Mouse (Mus musculus) cerebellum, postnatal 14 days (tissue): ENCODE measurements at regions not wholly inside any gene's neighbourhood (a gene's known extent, or its start where the extent isn't known, plus 50 kb on each side); places are given as distances from the start of the nearest gene placed in this dataset.
A peak's percentile ranks its signal among the peaks of the same experiment; 100 is the strongest.

Experiments used
- DNase-seq, 2 experiments: peaks; one replicate each; pipeline ENCODE4 v3.0.0; 2021; ENCODE audit warnings: mixed read lengths in 2 of 2

DNA sequence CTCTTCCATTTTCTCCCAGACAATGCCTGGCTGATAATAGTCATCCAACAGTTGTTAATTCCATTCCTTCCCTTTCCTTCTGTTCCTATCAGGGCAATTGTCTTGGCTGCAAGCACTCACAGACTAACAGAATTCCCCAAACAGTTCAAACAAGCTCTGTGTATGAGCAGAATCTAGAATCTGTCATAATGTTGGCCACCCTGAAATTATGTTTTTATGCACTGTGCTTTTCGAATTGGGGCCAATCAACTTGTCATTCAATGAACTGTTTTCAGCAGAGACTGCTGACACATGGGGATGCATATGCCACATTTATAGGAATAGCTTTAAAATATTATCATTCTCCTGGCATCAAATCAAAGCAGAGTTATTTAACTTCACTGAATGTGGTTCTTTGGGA is 235.8 kb upstream of the Tmtc4 start:
- DNase-seq = no peak

DNA sequence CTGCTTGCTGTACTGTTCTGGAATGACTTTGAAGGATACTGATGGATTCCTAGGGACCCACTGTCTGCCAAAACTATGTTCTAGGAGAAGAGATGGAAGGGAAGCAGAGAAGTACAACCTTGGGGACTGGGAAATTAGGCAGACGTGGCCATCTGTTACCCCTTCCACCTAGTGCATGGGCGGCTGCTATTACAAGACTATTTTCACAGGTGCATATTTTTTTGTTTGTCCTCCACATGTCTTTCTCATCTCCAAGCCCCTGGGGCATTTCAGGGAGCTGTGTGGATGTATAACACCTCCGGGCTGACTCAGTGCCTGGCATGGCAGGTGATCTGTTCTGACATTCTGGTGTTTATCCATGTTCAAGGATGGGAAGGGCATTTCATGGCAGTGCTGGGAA is 226.4 kb upstream of the Tmtc4 start:
- peak in 1 of 2 experiments; percentile 24 for DNase-seq

DNA sequence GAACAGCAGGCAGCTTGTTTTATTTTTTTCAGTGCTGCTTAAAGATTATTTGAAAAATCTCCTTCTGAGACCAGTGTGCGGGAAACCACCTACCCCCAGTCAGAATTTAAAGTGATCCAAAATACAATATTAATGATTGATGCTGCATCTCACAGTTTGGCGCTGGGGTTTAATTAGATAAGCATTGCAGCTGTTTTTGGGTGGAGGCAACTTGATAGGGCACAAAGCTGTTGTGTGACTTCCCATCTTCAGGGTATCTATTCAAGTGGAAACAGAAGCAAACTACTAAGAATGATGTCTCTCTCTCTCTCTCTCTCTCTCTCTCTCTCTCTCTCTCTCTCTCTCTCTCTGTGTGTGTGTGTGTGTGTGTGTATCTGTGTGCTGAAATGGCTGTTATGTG is 219.0 kb upstream of the Tmtc4 start:
- no peak for DNase-seq

DNA sequence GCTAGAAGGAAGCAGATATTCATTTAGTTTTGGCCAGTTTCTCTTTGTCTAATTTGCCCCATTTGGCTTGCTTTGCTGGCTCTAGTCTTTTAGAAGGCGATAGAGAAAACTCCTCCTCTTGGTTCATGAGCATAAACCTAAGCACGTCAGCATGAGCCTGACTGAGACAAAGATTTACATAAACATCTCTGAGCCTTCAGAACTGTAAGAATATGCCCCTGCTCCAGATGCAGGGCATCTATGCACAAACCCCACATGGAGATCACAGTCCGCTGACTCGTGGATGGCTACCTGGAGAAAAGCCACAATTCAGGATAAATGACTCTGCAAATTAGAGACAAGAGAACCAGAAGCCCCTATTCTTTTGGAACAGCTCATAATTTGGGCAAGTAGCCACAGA is 218.5 kb upstream of the Tmtc4 start:
- DNase-seq = peak; percentile 47 to 62

DNA sequence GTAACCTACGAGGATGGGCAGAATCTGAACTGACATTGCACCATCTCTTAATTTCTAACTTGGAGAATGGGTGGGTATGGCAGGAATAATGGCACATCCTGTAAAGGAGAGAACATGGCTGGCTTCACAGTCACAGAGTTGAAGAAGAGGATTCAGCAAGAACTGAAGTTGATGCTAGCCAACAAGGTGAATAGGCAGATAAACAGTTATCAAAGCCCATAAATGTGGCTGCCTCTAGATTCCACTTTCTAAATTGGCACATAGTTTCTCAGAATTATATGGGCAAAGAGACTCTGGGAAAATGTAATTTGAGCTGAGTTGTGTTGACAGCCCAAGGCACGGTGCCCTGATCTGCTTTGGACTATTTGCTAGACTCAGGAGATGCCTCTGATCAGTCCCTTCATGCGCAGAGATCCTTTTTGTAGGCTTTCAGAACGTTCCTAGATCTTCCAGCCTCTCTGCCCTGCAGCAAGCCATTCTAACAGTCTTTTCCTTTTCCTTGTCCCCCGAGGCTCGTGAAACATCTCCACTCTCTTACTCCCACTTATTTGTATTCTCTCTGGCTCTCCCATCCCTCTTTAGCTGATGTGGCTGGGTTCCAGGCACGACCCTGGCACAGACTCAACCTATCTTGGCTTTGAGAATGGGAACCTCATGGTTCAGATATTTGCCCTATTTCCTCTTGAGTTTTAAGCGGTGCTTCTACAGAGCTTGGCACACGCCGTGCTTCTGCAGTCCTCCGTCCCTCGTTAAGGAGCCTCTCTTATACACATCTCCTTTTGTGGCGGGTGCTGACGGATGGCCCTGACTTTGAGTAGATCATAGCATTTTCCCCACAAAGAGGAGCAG is 217.8 kb upstream of the Tmtc4 start:
- peak; percentile 96 to 98 for DNase-seq

DNA sequence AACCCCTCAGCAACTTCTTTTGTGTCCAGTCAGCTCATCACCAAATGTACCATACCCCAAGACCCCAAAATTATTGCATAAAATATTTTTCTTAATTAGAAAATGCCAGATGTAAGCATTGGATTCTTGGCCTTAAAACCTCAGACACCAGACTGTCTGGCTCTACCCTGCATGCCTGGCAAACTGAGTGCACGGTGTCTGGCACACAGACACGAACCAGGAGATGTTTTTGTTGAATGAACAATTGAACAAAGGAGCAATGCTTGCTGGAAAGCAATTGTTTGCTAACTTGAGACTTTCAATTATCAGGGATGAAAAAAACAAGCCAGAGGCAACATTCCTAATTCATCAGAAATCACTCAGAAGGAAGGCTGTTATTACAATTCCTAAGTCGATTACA is 215.3 kb upstream of the Tmtc4 start:
- DNase-seq = peak; percentile 38 to 58

DNA sequence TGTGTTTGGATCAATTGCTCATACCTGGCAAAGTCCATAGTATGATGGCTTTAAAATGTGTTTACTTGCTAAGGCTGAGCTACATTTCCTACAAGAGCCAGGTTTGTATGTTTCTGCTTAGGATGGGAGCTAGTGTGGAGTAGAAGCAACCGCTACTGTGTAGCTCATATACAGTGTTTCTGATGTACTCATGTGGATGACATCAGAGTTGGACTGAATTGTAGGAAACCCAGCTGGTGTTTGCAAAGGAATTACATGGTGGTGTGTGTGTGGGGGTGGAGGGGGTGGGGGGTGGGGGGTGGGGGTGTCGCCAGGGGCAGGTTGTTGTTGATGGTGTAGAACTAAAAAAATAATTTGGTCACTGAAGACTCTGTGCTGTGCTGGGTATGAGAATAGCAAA is 208.7 kb upstream of the Tmtc4 start:
- DNase-seq = no peak

DNA sequence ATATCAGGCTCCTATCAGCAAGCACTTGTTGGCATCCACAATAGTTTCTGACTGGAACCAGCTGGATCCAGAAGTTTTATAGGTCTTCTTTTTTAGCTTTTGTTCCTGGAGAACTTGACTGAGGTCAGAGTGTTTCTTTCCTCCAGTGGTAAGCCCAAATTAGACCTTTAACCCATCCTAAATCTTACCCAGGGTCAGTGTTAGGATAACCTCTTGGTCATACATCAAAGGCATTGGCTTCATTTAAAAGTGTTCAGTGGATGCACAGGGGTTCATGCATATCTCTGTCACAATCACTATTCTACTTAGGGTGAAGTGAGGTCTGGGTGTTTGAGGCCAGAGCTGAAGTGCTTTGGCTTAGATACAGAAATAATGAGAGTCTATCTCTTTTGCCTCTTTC is 206.9 kb upstream of the Tmtc4 start:
- no peak for DNase-seq

DNA sequence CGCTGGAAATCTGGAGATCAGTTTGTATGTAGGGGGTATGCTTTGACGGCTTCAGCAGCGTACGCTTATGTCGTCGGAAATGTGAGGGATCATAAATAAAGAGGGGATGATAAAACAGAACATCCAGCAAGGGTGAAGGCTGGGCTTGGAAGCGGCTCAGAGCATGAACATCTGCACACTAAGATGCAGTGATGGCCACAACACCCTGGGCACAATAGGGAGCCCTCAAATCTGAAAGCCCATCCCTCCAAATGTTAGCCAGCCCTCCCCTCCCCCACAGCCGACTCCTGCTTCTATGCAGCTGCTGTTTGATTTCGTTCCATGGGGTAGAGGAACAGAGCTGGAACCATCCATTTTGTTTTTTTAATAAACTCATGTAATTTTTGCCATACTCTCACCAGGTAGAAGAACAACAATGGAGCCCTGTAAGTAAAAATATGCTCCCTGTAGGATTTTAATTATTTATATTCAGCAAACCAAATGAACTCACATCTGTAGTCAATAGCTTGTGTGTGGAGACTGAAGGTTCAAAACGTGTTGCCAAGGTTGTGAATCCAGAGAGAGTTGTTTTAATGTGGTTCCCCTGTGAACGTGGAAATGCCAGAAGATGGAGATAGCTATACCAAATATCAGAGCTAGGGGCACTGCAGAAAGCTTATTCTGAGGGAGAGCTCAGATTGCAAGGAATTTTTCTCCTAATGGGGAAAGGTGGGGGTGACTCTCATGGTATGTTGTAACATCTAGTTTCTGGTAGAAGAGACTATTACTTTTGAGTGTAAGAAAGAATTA is 203.6 kb upstream of the Tmtc4 start:
- DNase-seq = peak in 1 of 2 experiments; percentile 12

DNA sequence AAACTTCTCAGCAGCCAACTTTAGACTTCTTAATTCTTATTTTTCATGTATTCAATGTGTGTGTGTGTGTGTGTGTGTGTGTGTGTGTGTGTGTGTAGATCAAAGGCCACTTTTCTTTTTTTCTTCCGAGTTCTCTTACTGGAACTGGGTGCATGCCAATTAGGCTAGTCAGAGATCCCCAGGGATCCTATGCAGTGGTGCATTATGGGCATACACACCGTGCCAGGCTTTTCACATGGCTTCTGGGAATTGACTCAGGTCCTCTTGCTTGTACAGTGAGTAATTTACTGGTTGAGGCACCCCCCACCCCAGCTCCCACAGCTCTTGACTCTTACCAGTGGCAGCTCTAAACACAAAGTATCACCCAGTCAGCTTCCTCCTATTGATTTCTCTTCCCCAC is 189.3 kb upstream of the Tmtc4 start:
- DNase-seq = peak; percentile 18 to 24

DNA sequence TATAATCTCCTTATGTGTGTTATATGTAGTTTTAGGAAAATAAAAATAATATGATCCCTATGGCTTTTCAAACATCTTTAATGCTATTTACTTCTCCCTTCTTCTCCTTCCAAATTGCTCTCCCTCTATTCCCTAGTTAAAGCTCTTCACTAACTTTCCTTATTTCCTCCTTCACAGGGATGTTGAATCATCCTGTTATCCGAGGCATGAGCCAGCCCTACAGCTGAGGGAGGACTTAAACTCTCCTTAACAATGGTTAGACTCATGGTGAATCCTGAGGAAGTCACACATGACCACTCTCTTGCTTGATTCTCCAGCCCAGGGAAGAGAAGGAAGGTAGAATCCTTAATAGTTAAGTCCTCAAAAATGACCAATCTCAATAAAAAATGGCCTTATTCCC is 188.0 kb upstream of the Tmtc4 start:
- DNase-seq = no peak

DNA sequence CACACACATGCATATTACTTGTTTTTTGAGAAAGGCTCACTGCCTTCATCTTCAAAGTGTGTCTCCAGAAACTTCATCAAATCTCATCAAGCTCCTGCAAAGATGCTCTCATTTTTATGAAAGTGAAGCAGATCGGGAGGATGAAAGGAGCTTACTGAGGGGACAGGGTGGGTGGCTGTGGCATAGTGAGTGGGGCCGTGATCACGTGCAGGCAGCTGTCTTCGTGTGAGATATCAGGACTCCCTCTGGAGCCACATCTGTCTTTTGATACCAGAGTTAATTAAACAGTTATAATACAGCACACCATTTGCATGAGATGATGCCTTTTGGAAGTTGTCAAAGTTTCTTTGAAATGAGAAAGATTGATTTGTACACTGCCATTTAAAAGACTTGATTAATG is 180.0 kb upstream of the Tmtc4 start:
- DNase-seq = no peak

DNA sequence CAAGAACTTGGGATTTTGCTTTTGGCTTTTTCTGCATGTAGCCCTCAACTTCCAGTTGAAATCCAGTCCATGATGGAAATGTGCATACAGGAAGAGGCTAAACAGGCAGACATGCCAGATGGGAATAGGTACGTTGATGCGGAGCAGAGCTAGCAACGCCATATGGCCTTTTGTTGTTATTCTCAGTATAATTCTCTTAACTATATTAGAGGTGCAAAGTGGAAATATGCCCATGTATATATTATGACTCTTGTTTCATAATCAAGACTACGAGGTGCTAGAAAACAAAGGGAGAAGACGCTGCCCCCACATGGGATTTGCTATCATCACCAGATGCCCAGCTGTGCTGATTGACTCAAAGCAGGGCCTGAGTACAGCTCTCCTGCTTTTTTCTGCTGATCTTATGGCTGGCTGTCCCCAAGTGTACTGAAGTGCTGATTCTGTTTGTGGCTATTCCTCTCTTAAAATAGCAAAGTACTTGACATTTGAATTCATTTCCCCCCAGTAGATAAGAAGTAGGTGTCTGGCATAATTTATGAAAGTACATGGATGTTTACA is 159.7 kb upstream of the Tmtc4 start:
- peak in 1 of 2 experiments; percentile 6 for DNase-seq

DNA sequence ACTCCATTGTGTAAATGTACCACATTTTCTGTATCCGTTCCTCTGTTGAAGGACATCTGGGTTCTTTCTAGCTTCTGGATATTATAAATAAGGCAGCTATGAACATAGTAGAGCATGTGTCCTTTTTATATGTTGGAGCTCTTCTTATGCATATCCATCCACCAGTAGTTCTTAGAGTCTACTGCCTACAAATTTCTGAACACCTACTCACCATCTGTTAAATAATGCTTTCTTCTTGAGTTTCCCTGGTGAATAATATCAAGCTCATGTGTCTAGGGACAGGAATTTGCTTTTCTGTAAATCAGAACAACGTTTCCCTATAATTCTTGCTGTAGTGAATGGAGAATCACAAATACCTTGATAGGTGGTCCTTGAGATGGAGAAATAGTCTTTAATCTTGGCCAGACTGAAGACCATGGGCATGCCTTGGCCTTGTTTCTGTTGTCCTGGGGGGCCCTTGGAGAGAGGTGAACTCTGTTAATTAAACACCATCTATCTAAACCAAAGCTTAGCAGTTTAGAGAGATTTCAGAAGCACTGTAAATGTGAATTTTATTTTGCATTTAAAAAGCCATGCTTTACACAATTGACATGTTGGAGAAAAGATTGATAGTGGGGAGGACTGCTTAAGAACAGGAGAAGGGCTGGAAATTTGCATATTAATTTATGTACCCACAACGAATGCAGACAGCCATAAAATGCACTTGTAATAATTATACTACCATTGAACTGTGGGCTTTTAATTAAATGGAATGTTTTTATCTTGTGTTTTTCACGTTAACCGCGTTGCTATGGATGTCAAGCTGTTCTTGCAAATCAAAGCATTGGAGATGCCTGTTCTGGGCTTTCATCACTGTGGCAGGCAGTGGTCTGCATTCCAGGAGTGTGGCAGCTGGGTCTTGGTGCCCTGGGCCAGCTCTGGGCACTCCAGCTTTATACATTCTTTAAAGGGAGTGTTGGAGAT is 155.2 kb upstream of the Tmtc4 start:
- DNase-seq = no peak

DNA sequence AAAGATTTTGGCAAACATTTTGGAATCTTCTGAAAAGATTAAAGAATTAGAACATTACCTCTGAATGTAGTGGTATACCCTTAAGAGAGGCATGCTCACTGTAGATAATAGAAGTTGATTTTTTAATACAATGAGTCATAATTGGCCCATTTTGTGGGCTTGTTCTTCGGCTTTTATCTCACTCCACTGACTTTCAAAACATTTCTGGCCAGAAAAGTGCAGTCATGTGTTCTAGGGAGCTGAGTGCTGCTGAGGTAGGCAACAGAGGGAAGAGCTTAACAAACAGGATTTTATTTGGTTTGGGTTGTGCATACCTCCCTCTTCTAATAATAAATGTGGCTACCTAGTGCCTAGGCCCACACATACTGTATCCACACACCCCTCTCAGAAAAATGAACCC is 150.1 kb upstream of the Tmtc4 start:
- DNase-seq = no peak

DNA sequence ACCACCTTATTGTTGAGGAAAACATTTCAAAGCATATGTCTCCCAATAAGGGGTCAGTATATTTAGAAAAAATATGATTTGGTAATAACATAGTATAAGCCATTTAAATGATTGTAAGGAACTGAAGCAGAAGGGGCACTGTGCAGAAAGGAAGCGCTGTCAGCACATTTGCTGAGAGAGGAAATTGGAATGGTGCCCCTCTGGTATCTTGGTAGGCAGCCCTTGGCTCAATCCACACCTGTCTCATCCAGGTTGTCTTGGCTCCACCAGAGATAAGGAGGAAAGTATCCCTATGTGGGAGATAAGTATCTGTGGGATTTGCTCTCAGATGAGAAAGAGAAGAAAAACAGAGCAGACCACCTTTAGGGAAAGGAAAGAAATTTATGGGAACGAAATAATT is 136.5 kb upstream of the Tmtc4 start:
- DNase-seq = peak; percentile 65 to 78

DNA sequence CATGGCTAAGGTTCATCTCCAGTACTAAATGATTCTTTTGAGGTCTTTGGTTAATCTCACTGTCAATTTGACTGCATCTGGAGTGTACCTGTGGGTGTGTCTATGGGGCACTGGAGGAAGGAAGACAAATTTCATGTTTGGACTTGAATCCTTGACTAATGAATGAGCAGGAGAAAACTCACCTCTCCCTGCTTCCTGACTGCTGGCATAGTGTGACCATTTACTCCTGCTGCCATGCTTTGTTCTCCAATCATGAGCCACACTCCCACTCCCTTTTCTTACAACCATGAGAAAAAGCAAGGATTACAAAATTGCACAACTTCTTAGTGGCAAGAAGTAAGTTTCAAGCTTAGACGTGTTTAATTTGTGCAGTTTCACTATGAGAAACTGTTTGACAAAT is 132.5 kb upstream of the Tmtc4 start:
- DNase-seq = no peak

DNA sequence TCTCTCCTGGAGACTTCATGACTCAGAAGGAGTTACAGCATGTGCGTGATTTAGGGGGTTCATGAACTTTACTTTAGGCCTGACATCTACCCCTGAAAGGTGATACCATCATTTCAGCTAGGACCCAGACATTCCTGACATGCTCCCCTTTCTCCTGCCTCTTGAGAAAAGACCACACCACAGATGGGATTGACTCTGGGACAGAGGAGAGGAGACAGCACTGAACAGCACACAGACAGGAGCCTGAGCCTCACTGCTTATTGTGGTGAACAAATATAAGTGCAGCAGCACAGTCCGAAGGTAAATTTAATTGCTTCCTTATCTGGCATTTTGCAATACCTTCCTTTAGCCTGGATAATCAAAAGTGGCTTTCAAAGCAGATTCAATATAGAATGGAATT is 126.7 kb upstream of the Tmtc4 start:
- no peak for DNase-seq

DNA sequence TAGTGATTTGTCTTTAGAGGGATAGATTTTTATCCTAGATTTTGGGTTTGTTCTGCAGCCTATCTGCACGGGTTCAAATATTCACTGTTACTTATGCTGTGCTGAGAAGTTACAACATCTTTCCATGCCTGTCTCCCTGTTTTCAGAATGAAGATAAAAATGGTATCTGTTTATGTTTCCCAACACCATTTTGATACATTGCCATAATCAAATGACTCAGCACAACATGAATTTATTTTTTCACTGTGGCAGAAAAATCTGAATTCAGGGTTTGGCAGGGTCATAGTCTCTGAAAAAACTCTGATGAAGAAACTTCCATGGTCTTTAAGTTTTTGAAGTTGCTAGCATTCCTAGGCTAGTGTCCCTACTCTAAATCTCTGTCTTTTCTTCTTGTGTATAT is 116.5 kb upstream of the Tmtc4 start:
- DNase-seq = no peak

DNA sequence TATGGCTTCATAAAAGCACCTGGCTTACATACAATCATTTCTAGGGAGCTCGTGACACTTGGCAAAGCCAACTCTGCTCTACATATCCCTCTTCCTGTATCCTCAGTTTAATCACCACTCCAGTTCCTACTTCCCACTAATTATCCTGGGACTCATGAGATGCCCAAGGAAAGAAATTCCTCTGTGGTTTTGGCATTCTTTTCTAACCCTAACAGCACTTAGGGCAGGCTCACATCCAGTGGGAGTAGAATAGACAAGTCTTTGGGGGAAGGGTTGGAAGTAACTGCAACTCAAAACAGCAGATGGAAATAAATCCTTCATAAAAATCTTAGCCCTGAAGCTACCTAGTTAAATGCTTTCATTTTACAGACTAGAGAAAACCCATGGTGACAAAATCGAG is 112.3 kb upstream of the Tmtc4 start:
- no peak for DNase-seq

DNA sequence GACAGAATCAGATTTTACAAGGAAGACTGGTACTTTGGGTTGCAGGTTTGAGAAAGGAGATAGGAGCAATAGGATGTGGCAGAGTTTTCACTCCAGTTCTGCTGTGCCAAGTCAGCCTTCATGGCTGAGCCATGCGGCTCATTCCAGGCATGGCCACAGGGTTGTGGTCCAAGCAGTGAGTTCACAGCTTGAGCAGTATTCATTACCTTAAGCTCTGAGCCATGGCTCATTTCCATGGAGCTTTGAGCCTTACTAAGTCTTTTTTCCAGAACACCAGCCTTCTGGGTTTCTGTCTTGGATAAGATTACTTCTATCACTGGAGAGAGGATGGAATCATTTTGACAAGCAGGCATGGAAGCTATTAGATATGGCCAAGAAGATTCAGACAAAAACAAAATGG is 98.2 kb upstream of the Tmtc4 start:
- DNase-seq = peak; percentile 8 to 39

DNA sequence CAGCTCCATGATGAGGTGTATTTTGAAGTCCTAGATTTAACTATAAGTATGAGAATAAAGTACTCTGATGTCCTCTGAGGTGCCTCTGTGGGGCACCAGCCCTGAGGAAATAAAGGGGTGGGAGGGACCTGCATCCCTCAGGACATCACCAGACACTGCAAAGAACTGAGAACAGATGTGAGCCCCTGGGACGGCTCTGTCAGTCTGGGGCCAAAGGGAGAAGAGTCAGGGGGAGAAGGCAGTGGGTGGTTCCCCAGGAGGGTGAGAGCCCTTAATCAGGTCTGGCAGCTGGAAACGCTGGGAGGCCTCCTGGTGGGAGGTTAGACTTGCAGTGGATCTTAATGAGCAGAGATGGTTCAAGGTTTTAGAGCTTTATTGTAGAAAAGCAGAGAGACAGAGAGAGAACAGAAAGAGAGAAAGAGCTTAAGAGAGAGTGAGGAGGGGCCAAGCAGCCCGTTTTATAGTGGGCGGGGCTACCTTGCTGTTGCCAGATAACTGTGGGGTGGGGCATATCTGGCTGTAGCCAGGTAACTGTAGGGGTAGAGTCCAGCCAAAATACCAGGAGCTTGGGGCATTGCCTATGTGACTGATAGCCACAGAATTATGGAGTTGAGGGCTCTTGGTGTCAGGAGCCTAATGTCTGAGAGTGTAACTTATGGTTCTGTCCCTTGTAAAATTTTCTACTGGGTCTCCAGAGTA is 97.3 kb upstream of the Tmtc4 start:
- no peak for DNase-seq
